Mouse (Mus musculus) hindbrain, embryonic 13.5 days (tissue): ENCODE measurements around the gene Mmp7. TPM values are rescaled to one million over a fixed set of nuclear protein-coding genes. Genes with fewer than 3 reads are reported as not detected.

Experiments used
- polyA plus RNA-seq: library from polyadenylated mRNA; unstranded; fragments of >200 nt; fragmentation: Nextera tagmentation; extraction: Ambion mirVana; gene quantifications from 2 replicates; pipeline ENCODE4 v1.2.1, GENCODE M21; 2015

The Mmp7 gene
- polyA plus RNA-seq, 1 experiment from 2014 or later = not detected

Other genes with a start within 250 kb of the Mmp7 start
- not detected in 2 replicates for gene Mmp3, start 246.3 kb upstream of the Mmp7 start, polyA plus RNA-seq
- gene Mmp10, start 189.7 kb upstream of the Mmp7 start, polyA plus RNA-seq = not detected in 2 replicates
- 0.10 and 0.39 TPM in 2 replicates for gene Mmp8, start 133.6 kb upstream of the Mmp7 start, polyA plus RNA-seq
- gene Mmp27, start 120.7 kb upstream of the Mmp7 start, polyA plus RNA-seq = not detected in 2 replicates
- not detected in 2 replicates for gene Mmp20, start 63.9 kb upstream of the Mmp7 start, polyA plus RNA-seq
- 32.7 and 33.4 TPM in 2 replicates for gene Tmem123, start 72.0 kb downstream of the Mmp7 start, polyA plus RNA-seq
- gene Birc2, start 145.0 kb downstream of the Mmp7 start, polyA plus RNA-seq = 44.8 and 47.2 TPM in 2 replicates
- 2.3 and 2.8 TPM in 2 replicates for gene Birc3, start 181.1 kb downstream of the Mmp7 start, polyA plus RNA-seq